Mouse (Mus musculus): ENCODE measurements around the gene Rbm47. TPM values are rescaled to one million over a fixed set of nuclear protein-coding genes. Genes with fewer than 3 reads are reported as not detected.

The Rbm47 gene
- polyA plus RNA-seq, 1 experiment from 2014 or later, result 0.37 TPM

DNA sequence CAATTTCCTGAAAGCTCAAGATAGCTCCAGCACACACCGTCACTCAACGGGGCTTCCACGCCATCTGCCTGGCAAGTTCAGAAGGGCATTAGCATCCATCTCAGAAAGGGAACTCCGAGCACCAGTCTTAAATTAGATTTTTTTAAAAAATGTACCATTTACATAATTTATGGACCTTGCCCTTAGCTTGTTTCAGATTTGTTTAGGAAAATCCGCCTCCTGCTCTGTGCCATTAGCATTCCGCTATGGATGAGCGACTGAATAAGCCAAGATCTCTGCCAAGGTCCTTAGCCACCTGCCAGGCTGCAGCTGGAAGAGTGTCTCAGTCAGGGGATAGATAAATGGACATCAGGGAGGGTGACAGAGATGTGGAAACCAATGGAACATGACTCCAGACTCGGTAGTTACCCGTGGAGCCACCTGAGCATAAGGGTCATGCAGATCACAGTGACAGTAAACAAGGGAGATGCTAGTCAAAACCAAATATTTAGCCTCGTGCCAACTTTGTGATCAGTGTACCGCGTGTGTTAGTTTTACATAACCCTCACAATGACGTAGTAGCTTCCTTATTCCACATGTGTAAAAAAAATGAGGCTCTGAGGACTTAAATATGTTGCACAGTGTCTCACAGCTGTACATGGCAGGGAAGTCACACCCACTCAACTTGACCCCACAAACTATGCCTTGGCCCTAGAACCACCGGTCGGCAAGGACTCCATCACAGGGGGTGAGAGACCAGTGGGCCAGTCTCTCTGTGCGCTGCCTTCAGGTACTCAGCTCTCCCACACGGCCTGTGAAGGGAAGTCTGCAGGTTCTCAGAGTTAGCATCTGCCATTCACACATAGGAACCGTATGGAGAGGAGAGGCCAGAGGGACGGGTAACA, 110.6 kb downstream of the Rbm47 start:
- Histone ChIP-seq H3K9ac (replicated peaks; ENCODE audit: low read depth, low read length) (no peak overlapping the region), H3K27ac (ENCODE audit: low read depth, low read length) (peak overlapping the region; percentile 52)

GRCm38 (mm10) chr5:66061667-66062045, 111.3 kb downstream of the Rbm47 start:
- H3K4me3 ChIP-seq (ENCODE audit: low read depth, low read length), result no peak overlapping the region
- peaks cover 4% of the 10 kb centered on the region; the same call in 1 of the 2 replicates for H3K4me1 ChIP-seq (ENCODE audit: control insufficient read depth, insufficient read depth, low read length)
- H3K9me3 ChIP-seq (ENCODE audit: control insufficient read depth, low read length), result no peaks in the 10 kb centered on the region
- no peak overlapping the region for H3K4me2 ChIP-seq (ENCODE audit: low read depth, low read length)
- H3K27me3 ChIP-seq (ENCODE audit: control insufficient read depth, insufficient read depth, low read length), result no peaks in the 10 kb centered on the region
- H3K9ac ChIP-seq (replicated peaks; ENCODE audit: low read depth, low read length), result no peak overlapping the region
- ATAC-seq (ENCODE audit: low read depth), result no peak
- H3K36me3 ChIP-seq (ENCODE audit: control insufficient read depth, insufficient read depth, low read length), result no peaks in the 10 kb centered on the region
- peak overlapping the region; percentile 52; the same call in 1 of the 2 replicates for H3K27ac ChIP-seq (ENCODE audit: low read depth, low read length)
- WGBS, result 75% methylated on average over 4 of the region's 4 CpGs

More for the DNA sequence above, 110.6 kb downstream of the Rbm47 start:
- 62% methylated on average over 19 of the region's 19 CpGs for WGBS
- H3K4me3 ChIP-seq (ENCODE audit: low read depth, low read length), result no peak overlapping the region
- no peak overlapping the region for H3K4me2 ChIP-seq (ENCODE audit: low read depth, low read length)
- H3K36me3 ChIP-seq (ENCODE audit: control insufficient read depth, insufficient read depth, low read length), result no peaks in the 10 kb centered on the region
- no peaks in the 10 kb centered on the region for H3K27me3 ChIP-seq (ENCODE audit: control insufficient read depth, insufficient read depth, low read length)
- ATAC-seq (ENCODE audit: low read depth), result peak; percentile 74
- H3K4me1 ChIP-seq (ENCODE audit: control insufficient read depth, insufficient read depth, low read length), result peaks cover 4% of the 10 kb centered on the region; the same call in 1 of the 2 replicates
- H3K9me3 ChIP-seq (ENCODE audit: control insufficient read depth, low read length), result no peaks in the 10 kb centered on the region

DNA sequence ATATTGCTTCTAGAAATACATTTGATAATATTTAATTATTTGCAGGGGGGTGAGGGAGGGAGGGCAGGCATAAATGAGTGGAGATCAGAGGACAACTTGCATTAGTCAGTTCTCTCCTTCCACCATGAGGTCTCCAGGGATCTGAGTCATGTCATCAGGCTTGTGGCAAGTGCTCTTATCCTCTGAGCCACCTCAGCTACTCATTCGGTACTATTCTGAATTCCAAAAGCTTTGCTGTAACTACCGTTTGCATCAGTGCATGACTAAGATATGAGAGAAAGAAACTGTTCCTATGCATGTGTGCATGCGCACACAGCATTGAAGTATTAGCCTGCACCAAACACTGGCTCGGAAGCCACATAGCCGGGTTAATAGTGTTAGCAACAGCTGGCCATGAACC, 114.1 kb downstream of the Rbm47 start:
- no peak for ATAC-seq (ENCODE audit: low read depth)
- no peaks in the 10 kb centered on the region for H3K9me3 ChIP-seq (ENCODE audit: control insufficient read depth, low read length)
- peaks cover 4% of the 10 kb centered on the region; the same call in 1 of the 2 replicates for H3K4me1 ChIP-seq (ENCODE audit: control insufficient read depth, insufficient read depth, low read length)
- no peaks in the 10 kb centered on the region for H3K36me3 ChIP-seq (ENCODE audit: control insufficient read depth, insufficient read depth, low read length)
- no peak overlapping the region for H3K4me2 ChIP-seq (ENCODE audit: low read depth, low read length)
- no peak overlapping the region for H3K27ac ChIP-seq (ENCODE audit: low read depth, low read length)
- no peaks in the 10 kb centered on the region for H3K27me3 ChIP-seq (ENCODE audit: control insufficient read depth, insufficient read depth, low read length)
- 88% methylated on average over 5 of the region's 5 CpGs for WGBS
- H3K9ac ChIP-seq (replicated peaks; ENCODE audit: low read depth, low read length), result no peak overlapping the region
- H3K4me3 ChIP-seq (ENCODE audit: low read depth, low read length), result no peak overlapping the region

GRCm38 (mm10) chr5:66056680-66057079, 116.2 kb downstream of the Rbm47 start:
- WGBS, result 82% methylated on average over 4 of the region's 4 CpGs
- Histone ChIP-seq H3K9me3 (ENCODE audit: control insufficient read depth, low read length) (no peaks in the 10 kb centered on the region), H3K4me1 (ENCODE audit: control insufficient read depth, insufficient read depth, low read length) (no peaks in the 10 kb centered on the region; the same call in 1 of the 2 replicates), H3K36me3 (ENCODE audit: control insufficient read depth, insufficient read depth, low read length) (no peaks in the 10 kb centered on the region), H3K27ac (ENCODE audit: low read depth, low read length) (no peak overlapping the region), H3K4me3 (ENCODE audit: low read depth, low read length) (no peak overlapping the region), H3K9ac (replicated peaks; ENCODE audit: low read depth, low read length) (no peak overlapping the region), H3K4me2 (ENCODE audit: low read depth, low read length) (no peak overlapping the region), H3K27me3 (ENCODE audit: control insufficient read depth, insufficient read depth, low read length) (no peaks in the 10 kb centered on the region)
- ATAC-seq (ENCODE audit: low read depth), result no peak

- Histone ChIP-seq H3K36me3 (ENCODE audit: control insufficient read depth, insufficient read depth, low read length) (no peaks in the 10 kb centered on the region), H3K27me3 (ENCODE audit: control insufficient read depth, insufficient read depth, low read length) (no peaks in the 10 kb centered on the region), H3K4me3 (ENCODE audit: low read depth, low read length) (no peak overlapping the region), H3K9me3 (ENCODE audit: control insufficient read depth, low read length) (no peaks in the 10 kb centered on the region), H3K4me1 (ENCODE audit: control insufficient read depth, insufficient read depth, low read length) (no peaks in the 10 kb centered on the region), H3K9ac (replicated peaks; ENCODE audit: low read depth, low read length) (no peak overlapping the region), H3K27ac (ENCODE audit: low read depth, low read length) (no peak overlapping the region), H3K4me2 (ENCODE audit: low read depth, low read length) (no peak overlapping the region)
- WGBS, result 68% methylated on average over 9 of the region's 9 CpGs
- ATAC-seq (ENCODE audit: low read depth), result no peak
These were observed 118.5 kb downstream of the Rbm47 start for GRCm38 (mm10) chr5:66054394-66054793.

- H3K4me3 ChIP-seq (ENCODE audit: low read depth, low read length), result no peak overlapping the region
- WGBS, result 87% methylated on average over 20 of the region's 20 CpGs
- H3K27ac ChIP-seq (ENCODE audit: low read depth, low read length), result no peak overlapping the region
- no peaks in the 10 kb centered on the region for H3K4me1 ChIP-seq (ENCODE audit: control insufficient read depth, insufficient read depth, low read length)
- H3K9me3 ChIP-seq (ENCODE audit: control insufficient read depth, low read length), result no peaks in the 10 kb centered on the region
- no peak for ATAC-seq (ENCODE audit: low read depth)
- no peak overlapping the region for H3K9ac ChIP-seq (replicated peaks; ENCODE audit: low read depth, low read length)
- no peaks in the 10 kb centered on the region for H3K27me3 ChIP-seq (ENCODE audit: control insufficient read depth, insufficient read depth, low read length)
- H3K4me2 ChIP-seq (ENCODE audit: low read depth, low read length), result no peak overlapping the region
- no peaks in the 10 kb centered on the region for H3K36me3 ChIP-seq (ENCODE audit: control insufficient read depth, insufficient read depth, low read length)
These were observed 120.0 kb downstream of the Rbm47 start for GRCm38 (mm10) chr5:66052777-66053548.

GRCm38 (mm10) chr5:66050841-66051240, 122.1 kb downstream of the Rbm47 start:
- no peak overlapping the region for H3K9ac ChIP-seq (replicated peaks; ENCODE audit: low read depth, low read length)
- ATAC-seq (ENCODE audit: low read depth), result no peak
- no peak overlapping the region for H3K4me2 ChIP-seq (ENCODE audit: low read depth, low read length)
- WGBS, result 74% methylated on average over 5 of the region's 5 CpGs
- no peaks in the 10 kb centered on the region for H3K27me3 ChIP-seq (ENCODE audit: control insufficient read depth, insufficient read depth, low read length)
- no peak overlapping the region for H3K4me3 ChIP-seq (ENCODE audit: low read depth, low read length)
- H3K27ac ChIP-seq (ENCODE audit: low read depth, low read length), result no peak overlapping the region
- no peaks in the 10 kb centered on the region for H3K36me3 ChIP-seq (ENCODE audit: control insufficient read depth, insufficient read depth, low read length)
- H3K9me3 ChIP-seq (ENCODE audit: control insufficient read depth, low read length), result no peaks in the 10 kb centered on the region
- H3K4me1 ChIP-seq (ENCODE audit: control insufficient read depth, insufficient read depth, low read length), result no peaks in the 10 kb centered on the region

DNA sequence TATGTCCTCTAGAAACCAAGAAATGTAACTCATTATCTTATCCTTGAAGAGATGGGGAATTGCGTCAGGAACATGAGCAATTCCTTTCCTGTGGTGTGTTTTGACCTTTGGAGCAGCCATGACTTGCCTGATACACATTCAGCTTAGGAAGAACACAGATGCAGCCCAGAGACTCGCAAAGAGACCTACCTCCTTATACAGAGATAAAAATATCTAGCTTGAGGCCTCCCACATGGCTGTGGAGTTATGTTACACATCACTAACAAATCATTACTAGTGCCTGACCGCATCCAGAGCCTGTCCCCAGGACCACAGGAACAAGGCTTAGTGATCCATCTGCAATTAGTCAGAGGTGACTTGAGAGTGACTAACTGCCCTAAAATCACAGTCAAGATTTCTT, 126.6 kb downstream of the Rbm47 start:
- no peak overlapping the region for H3K9ac ChIP-seq (replicated peaks; ENCODE audit: low read depth, low read length)
- H3K27ac ChIP-seq (ENCODE audit: low read depth, low read length), result no peak overlapping the region
- H3K4me3 ChIP-seq (ENCODE audit: low read depth, low read length), result no peak overlapping the region
- H3K36me3 ChIP-seq (ENCODE audit: control insufficient read depth, insufficient read depth, low read length), result no peaks in the 10 kb centered on the region
- no peak for ATAC-seq (ENCODE audit: low read depth)
- H3K4me2 ChIP-seq (ENCODE audit: low read depth, low read length), result no peak overlapping the region
- no peaks in the 10 kb centered on the region for H3K27me3 ChIP-seq (ENCODE audit: control insufficient read depth, insufficient read depth, low read length)
- WGBS, result 90% methylated on average over 3 of the region's 3 CpGs
- no peaks in the 10 kb centered on the region for H3K4me1 ChIP-seq (ENCODE audit: control insufficient read depth, insufficient read depth, low read length)
- no peaks in the 10 kb centered on the region for H3K9me3 ChIP-seq (ENCODE audit: control insufficient read depth, low read length)

DNA sequence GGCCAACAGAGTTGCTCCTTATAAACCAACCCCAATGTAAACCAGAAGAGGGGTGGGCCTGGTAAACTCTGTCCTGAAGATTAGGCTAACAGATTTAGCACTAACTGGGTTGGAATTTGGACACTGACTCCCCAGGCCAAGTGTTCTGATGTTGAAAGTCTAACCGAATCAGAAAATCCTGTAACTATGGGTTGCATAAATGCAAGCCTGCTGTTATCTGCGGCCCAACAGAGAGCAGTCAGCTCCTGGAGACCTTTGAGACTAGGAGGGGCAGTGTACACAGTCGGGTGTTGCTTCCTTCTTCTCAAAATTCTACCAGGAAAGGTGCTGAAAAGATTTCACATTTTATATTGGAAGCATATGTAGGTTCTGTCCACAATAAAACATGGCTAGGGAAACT, 129.0 kb downstream of the Rbm47 start:
- no peak overlapping the region for H3K4me3 ChIP-seq (ENCODE audit: low read depth, low read length)
- ATAC-seq (ENCODE audit: low read depth), result no peak
- no peak overlapping the region for H3K27ac ChIP-seq (ENCODE audit: low read depth, low read length)
- no peaks in the 10 kb centered on the region for H3K27me3 ChIP-seq (ENCODE audit: control insufficient read depth, insufficient read depth, low read length)
- 86% methylated on average over 3 of the region's 3 CpGs for WGBS
- H3K36me3 ChIP-seq (ENCODE audit: control insufficient read depth, insufficient read depth, low read length), result no peaks in the 10 kb centered on the region
- no peak overlapping the region for H3K9ac ChIP-seq (replicated peaks; ENCODE audit: low read depth, low read length)
- H3K4me1 ChIP-seq (ENCODE audit: control insufficient read depth, insufficient read depth, low read length), result no peaks in the 10 kb centered on the region
- no peaks in the 10 kb centered on the region for H3K9me3 ChIP-seq (ENCODE audit: control insufficient read depth, low read length)
- no peak overlapping the region for H3K4me2 ChIP-seq (ENCODE audit: low read depth, low read length)

Measured in neural tube, embryonic 14.5 days (tissue).